Mouse (Mus musculus) midbrain, embryonic 10.5 days (tissue): ENCODE results near the gene Snx19. TPM values are rescaled to one million over a fixed set of nuclear protein-coding genes. Genes with fewer than 3 reads are reported as not detected.
A peak's percentile ranks its signal among the peaks of the same experiment; 100 is the strongest.

ENCODE experiments used
- DNase-seq: peaks from one replicate; pipeline ENCODE4 v3.0.0-alpha.2; 2017; ENCODE audit warnings: low spot score
- H3K27ac ChIP-seq: fragments of 300-500 bp; sonication (generic); replicated peaks from 2 replicates; pipeline ENCODE4 v1.5.1; 2016; ENCODE audit warnings: mild to moderate bottlenecking
- H3K27me3 ChIP-seq: fragments of 300-500 bp; sonication (generic); 2 replicates; pipeline ENCODE4 v1.6.1; 2016; ENCODE audit warnings: low read depth, mild to moderate bottlenecking; ENCODE audit not compliant: poor library complexity, severe bottlenecking
- H3K36me3 ChIP-seq: fragments of 300-500 bp; sonication (generic); 2 replicates; pipeline ENCODE4 v1.6.1; 2016; ENCODE audit warnings: mild to moderate bottlenecking, moderate library complexity
- H3K4me1 ChIP-seq: fragments of 300-500 bp; sonication (generic); 2 replicates; pipeline ENCODE4 v1.6.1; 2016
- H3K4me3 ChIP-seq: fragments of 300-500 bp; sonication (generic); 2 replicates; pipeline ENCODE4 v1.5.1; 2016; ENCODE audit warnings: mild to moderate bottlenecking, moderate library complexity
- H3K9me3 ChIP-seq: fragments of 300-500 bp; sonication (generic); replicated peaks from 2 replicates; pipeline ENCODE4 v1.6.1; 2016; ENCODE audit warnings: mild to moderate bottlenecking
- WGBS: fragments of 180-500 bp; shearing (Covaris S2); methylation state at CpG from one replicate; pipeline ENCODE4 v1.1.7; 2016; 5-methylcytosine and 5-hydroxymethylcytosine counted together
- polyA plus RNA-seq: library from polyadenylated mRNA; unstranded; fragments of >200 nt; fragmentation: Nextera tagmentation; extraction: Ambion mirVana; gene quantifications from 2 replicates; pipeline ENCODE4 v1.2.1, GENCODE M21; 2016

Snx19 gene
- 21.7 and 25.1 TPM in 2 replicates for polyA plus RNA-seq

- H3K4me1 ChIP-seq: peaks cover 41% of the 10 kb centered on the region
- peak within 1 kb of the TSS; percentile 82 for H3K4me3 ChIP-seq
- no peaks in the 10 kb centered on the region for H3K9me3 ChIP-seq
- H3K36me3 ChIP-seq: peaks cover 14% of the 10 kb centered on the region
- peak within 1 kb of the TSS; percentile 90 for H3K27ac ChIP-seq
- no peaks in the 10 kb centered on the region for H3K27me3 ChIP-seq
- 4% methylated on average over 53 of the region's 53 CpGs for WGBS
- peak; percentile 91 for DNase-seq
Observed at GRCm38 (mm10) chr9:30426882-30427632, at the start of gene Snx19. Gene Snx19, plus strand, starts transcription at chr9:30427108.

DNA sequence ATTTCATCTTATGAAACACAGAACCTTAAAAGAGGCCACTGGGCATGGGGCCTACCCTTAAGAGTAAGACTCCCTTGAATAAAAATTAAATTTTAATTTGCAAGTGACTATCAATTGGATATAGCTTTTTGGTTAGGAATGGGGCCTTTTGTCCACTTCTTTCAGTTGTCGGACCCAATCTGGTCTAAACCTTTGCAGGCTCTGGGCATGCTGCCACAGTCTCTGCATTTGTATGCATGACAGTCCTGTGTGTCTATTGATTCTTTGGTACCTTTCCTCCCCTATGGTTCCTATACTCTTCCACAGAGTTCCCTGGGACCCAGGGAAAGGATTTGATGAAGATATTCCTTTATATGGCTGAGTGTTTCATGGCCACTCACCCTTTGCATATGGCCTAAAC lies 26.1 kb upstream of the Snx19 start:
- H3K27me3 ChIP-seq: no peaks in the 10 kb centered on the region
- no peaks in the 10 kb centered on the region for H3K36me3 ChIP-seq
- WGBS: 79% methylated on average over 1 of the region's 1 CpGs
- no peak for DNase-seq
- no peaks in the 10 kb centered on the region for H3K9me3 ChIP-seq
- H3K27ac ChIP-seq: no peak overlapping the region
- no peak overlapping the region for H3K4me3 ChIP-seq
- H3K4me1 ChIP-seq: no peaks in the 10 kb centered on the region

DNA sequence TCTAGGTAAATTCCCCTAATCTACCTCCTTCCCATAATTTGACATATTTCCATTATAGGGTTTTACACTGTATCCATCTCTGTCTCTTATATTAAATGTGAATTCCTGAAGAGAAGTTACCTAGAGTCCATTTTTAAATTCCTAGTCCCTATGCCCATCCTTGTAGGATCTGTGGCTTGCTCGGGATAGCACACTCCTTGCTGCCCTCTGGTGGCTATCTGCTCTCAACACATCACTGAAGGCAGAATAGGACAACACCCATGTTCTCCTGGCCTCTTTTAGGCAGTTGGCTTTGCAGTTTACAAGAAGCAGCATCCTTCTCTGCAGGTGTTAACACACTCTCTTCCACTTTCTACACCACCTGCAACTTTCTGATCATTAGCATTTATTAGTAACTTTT lies 4.0 kb upstream of the Snx19 start:
- Histone ChIP-seq H3K27ac (no peak overlapping the region), H3K36me3 (no peaks in the 10 kb centered on the region), H3K4me3 (no peak overlapping the region), H3K4me1 (peaks cover 12% of the 10 kb centered on the region), H3K27me3 (no peaks in the 10 kb centered on the region), H3K9me3 (no peaks in the 10 kb centered on the region)
- peak; percentile 39 for DNase-seq
- 10% methylated on average over 1 of the region's 1 CpGs for WGBS

GRCm38 (mm10) chr9:30425178-30425577 lies 1.7 kb upstream of the Snx19 start:
- Histone ChIP-seq H3K27me3 (no peaks in the 10 kb centered on the region), H3K9me3 (no peaks in the 10 kb centered on the region), H3K4me3 (no peak overlapping the region), H3K4me1 (peaks cover 34% of the 10 kb centered on the region), H3K36me3 (peaks cover 12% of the 10 kb centered on the region), H3K27ac (no peak overlapping the region)
- WGBS: 87% methylated on average over 7 of the region's 7 CpGs
- no peak for DNase-seq

- no peaks in the 10 kb centered on the region for H3K9me3 ChIP-seq
- no peaks in the 10 kb centered on the region for H3K27me3 ChIP-seq
- no peak overlapping the region for H3K27ac ChIP-seq
- no peak for DNase-seq
- 93% methylated on average over 5 of the region's 5 CpGs for WGBS
- peak overlapping the region; percentile 82; the same call in 1 of the 2 replicates for H3K4me3 ChIP-seq
- H3K4me1 ChIP-seq: peaks cover 41% of the 10 kb centered on the region
- peaks cover 26% of the 10 kb centered on the region for H3K36me3 ChIP-seq
Observed at GRCm38 (mm10) chr9:30428231-30428630, 1.3 kb downstream of the Snx19 start.

- Histone ChIP-seq H3K27me3 (no peaks in the 10 kb centered on the region), H3K27ac (no peak overlapping the region), H3K4me1 (peaks cover 41% of the 10 kb centered on the region), H3K9me3 (no peaks in the 10 kb centered on the region), H3K4me3 (no peak overlapping the region), H3K36me3 (peaks cover 46% of the 10 kb centered on the region)
- WGBS: 83% methylated on average over 5 of the region's 5 CpGs
- no peak for DNase-seq
Observed at GRCm38 (mm10) chr9:30430447-30430846, 3.5 kb downstream of the Snx19 start.

DNA sequence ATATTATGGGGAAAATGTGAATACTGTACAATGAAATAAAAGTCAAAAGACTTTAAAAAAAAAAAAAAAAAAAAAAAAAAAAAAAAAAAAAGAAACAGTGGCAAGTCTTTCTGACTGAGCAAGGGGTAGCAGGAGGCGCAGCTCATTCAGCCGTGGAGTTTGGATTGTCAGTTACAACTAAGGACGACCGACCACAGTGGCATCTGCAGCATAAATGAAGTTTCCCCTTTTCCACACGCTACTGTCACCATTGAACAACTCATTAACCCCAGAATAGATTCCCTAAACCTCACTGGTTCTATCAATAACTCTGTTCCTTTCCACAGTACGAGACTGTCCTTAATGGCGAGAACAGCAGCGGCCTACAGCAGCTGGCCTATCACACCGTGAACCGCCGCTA lies 5.0 kb downstream of the Snx19 start:
- WGBS: 97% methylated on average over 11 of the region's 11 CpGs
- Histone ChIP-seq H3K4me3 (no peak overlapping the region), H3K27me3 (no peaks in the 10 kb centered on the region), H3K4me1 (peaks cover 37% of the 10 kb centered on the region), H3K9me3 (no peaks in the 10 kb centered on the region), H3K27ac (no peak overlapping the region), H3K36me3 (peaks cover 61% of the 10 kb centered on the region)
- DNase-seq: no peak

DNA sequence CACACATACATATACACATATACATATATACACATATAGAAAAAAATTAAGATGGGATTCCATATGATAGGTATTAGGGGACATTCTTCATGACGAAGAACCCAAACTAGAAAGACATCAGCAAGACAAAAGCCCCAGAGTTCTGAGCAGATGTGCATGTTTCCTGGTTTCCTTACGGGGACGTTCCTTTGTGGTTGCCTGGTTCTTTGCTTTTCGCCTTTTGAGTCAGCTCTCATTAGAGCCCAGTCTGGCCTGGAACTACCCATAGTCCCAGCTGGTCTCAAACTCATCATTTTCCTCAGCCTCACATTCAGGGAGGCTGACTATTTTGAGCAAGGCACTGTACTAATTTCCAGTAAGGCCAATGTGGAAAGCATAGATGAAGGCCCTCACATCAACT lies 7.0 kb downstream of the Snx19 start:
- no peaks in the 10 kb centered on the region for H3K27me3 ChIP-seq
- no peaks in the 10 kb centered on the region for H3K9me3 ChIP-seq
- 96% methylated on average over 4 of the region's 4 CpGs for WGBS
- H3K27ac ChIP-seq: no peak overlapping the region
- peaks cover 74% of the 10 kb centered on the region for H3K36me3 ChIP-seq
- peaks cover 19% of the 10 kb centered on the region for H3K4me1 ChIP-seq
- DNase-seq: no peak
- H3K4me3 ChIP-seq: no peak overlapping the region

GRCm38 (mm10) chr9:30435902-30436585 lies 9.1 kb downstream of the Snx19 start:
- DNase-seq: no peak
- WGBS: 93% methylated on average over 8 of the region's 8 CpGs
- Histone ChIP-seq H3K9me3 (no peaks in the 10 kb centered on the region), H3K27ac (no peak overlapping the region), H3K4me1 (peaks cover under 1% of the 10 kb centered on the region; the same call in 1 of the 2 replicates), H3K36me3 (peaks cover 90% of the 10 kb centered on the region), H3K4me3 (no peak overlapping the region), H3K27me3 (no peaks in the 10 kb centered on the region)

- Histone ChIP-seq H3K9me3 (no peaks in the 10 kb centered on the region), H3K36me3 (peaks cover 98% of the 10 kb centered on the region), H3K4me3 (no peak overlapping the region), H3K27me3 (no peaks in the 10 kb centered on the region), H3K27ac (no peak overlapping the region), H3K4me1 (no peaks in the 10 kb centered on the region)
- WGBS: 72% methylated on average over 3 of the region's 3 CpGs
- peak; percentile 26 for DNase-seq
Observed at GRCm38 (mm10) chr9:30438505-30438904, 11.6 kb downstream of the Snx19 start.

DNA sequence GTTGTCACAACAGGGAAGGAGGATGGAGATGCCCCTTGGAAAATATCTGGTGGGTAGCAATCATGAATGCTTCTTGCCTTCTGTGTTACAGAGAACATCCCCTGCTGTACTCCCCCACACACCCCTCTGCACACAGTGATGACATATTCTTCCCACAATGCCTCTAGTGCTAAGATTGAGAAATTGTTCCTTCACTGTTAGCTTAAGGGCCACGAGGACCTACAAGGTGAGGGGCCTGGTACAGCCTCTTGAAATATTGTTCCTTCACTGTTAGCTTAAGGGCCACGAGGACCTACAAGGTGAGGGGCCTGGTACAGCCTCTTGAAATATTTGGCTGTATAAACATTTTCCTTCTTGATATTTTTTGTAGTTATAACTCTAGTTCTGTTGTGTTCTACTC lies 14.9 kb downstream of the Snx19 start:
- no peak overlapping the region for H3K4me3 ChIP-seq
- no peaks in the 10 kb centered on the region for H3K27me3 ChIP-seq
- H3K27ac ChIP-seq: no peak overlapping the region
- WGBS: 94% methylated on average over 2 of the region's 2 CpGs
- DNase-seq: no peak
- H3K9me3 ChIP-seq: no peaks in the 10 kb centered on the region
- peaks cover 99% of the 10 kb centered on the region for H3K36me3 ChIP-seq
- no peaks in the 10 kb centered on the region for H3K4me1 ChIP-seq

GRCm38 (mm10) chr9:30445232-30446085 lies 18.6 kb downstream of the Snx19 start:
- H3K27ac ChIP-seq: no peak overlapping the region
- DNase-seq: no peak
- H3K4me1 ChIP-seq: peaks cover 13% of the 10 kb centered on the region
- 90% methylated on average over 14 of the region's 14 CpGs for WGBS
- peaks cover 84% of the 10 kb centered on the region for H3K36me3 ChIP-seq
- H3K4me3 ChIP-seq: no peak overlapping the region
- H3K27me3 ChIP-seq: no peaks in the 10 kb centered on the region
- H3K9me3 ChIP-seq: no peaks in the 10 kb centered on the region
